Mouse (Mus musculus) lung, postnatal 10 days (tissue): ENCODE results near the gene Glg1.
"Not testable (repeated sequence)": the region's sequence is repeated elsewhere in the genome, so short reads cannot be mapped to it uniquely, and the experiment has no call there.

Experiments used
- DNase-seq: peaks from one replicate; pipeline ENCODE4 v3.0.0; 2021

The Glg1 gene

DNA sequence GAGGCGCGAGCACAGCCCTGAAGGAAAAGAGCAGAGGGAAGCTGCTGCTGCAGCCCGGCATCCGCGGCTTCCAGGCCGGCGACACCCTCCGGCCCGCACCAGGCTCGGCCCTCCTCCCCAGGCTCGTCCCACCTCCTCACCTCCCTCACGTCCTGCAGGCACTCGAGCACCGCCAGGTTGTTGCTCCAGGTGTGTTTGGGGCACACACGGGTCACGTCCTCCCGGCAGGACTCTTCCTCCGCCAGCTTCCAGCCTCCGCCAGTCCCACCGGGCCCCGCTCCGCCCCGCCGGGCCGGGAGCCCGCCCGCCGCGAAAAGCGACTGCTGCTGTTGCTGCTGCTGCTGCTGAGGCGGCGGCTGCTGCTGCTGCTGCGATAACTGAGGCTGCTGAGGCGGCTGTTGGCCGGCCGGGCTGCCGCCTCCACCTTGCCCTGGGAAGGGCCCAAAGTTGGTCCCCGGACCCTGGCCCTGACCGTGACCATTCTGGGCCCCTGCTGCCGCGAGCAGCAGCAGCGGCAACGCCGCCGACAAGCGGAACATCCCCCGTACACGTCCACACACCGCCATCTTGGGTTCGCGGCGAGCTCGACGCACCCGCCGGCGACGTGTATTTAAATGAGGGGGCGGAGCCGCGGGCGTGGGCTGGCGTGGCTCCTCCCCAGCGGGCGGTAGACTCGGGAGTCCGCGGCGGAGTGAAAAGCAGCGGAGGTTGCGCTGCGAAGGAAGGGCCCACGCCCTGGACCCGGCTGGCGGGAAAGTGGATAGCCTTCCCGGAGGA is at the start of gene Glg1:
Gene Glg1, minus strand, starts transcription at position 586 of the 777 bp plus-strand sequence.
- DNase-seq, result peak; percentile 96

DNA sequence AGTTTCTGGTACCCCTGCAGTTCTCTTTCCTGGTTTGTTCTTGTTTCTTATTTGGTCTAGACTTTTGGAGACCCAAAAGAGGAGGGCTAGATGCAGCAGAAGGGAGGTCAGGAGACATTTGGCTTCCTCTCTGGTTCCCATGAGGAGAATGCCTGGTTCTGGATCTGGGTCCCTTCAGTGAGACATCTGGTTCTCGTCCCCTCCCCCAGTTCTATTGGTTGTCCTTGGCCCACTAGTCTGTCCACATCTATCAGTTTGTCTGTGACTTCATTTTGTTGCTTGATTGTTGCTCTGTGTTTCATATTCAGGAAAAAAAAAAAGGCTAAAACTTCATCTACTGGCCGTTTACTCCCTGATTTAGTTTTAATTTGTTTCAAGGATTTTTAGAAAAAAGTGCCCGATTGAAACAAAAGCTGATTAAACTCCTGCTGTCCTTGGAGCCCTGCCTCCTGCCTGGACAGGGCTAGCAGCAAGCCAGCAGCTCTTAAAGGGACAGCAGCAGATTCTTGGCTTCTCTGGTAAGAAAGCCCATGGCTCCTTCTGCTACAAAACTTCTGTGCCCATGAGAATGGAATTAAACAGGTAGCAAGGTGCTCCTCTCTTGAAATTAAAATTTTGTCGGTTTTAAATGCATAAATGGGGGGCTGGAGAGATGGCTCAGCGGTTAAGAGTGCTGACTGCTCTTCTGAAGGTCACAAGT is 46.2 kb upstream of the Glg1 start:
- DNase-seq, result peak; percentile 11

DNA sequence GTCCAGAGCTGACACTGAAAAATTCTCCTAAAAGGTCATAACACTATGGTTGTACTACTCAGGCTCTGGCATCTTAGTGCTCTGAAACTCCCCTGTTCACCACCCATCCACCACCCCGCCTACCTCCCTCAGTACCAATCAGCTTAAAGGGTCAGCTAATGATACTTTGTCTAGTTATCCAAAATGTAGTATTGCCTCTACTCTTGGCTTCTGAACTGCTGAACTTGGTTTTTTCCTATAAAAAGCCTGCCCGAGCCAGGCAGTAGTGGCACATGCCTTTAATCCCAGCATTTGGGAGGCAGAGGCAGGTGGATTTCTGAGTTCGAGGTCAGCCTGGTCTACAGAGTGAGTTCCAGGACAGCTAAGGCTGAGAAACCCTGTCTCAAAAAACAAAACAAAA is 45.3 kb upstream of the Glg1 start:
- DNase-seq, result no peak

DNA sequence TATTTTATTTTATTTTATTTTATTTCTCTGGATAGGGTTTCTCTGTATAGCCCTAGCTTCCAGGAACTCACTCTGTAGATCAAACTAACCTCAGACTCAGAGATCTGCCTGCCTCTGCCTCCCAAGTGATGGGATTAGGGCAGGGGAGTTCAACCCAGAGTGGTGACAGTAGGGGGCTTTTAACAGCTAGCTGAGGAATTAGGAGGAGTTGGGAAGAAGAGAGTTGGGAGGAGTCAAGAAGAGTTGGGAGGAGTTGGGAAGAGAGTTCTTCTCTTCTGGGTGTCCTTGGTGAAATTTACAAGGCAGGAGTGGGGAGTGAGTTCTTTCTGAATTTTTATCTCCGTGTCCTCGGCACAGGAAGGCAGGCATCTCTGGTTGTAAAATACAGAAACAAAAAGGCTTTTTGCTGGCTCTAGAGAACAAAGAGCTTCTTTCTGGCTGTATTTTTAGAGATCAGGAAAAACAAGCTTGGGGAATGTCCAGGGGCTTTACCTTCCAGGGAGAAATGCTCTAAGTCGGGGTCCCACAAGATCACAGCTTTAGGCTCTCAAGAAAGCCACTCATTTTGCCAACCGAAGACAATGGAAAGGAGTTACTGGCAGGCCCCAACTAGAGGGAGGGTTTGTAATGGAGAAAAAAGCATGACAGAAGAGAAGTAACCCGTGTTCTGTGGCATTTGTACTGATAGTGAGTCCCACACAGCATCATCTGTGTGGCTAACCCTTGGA is 44.2 kb upstream of the Glg1 start:
- DNase-seq, result not testable (repeated sequence)

DNA sequence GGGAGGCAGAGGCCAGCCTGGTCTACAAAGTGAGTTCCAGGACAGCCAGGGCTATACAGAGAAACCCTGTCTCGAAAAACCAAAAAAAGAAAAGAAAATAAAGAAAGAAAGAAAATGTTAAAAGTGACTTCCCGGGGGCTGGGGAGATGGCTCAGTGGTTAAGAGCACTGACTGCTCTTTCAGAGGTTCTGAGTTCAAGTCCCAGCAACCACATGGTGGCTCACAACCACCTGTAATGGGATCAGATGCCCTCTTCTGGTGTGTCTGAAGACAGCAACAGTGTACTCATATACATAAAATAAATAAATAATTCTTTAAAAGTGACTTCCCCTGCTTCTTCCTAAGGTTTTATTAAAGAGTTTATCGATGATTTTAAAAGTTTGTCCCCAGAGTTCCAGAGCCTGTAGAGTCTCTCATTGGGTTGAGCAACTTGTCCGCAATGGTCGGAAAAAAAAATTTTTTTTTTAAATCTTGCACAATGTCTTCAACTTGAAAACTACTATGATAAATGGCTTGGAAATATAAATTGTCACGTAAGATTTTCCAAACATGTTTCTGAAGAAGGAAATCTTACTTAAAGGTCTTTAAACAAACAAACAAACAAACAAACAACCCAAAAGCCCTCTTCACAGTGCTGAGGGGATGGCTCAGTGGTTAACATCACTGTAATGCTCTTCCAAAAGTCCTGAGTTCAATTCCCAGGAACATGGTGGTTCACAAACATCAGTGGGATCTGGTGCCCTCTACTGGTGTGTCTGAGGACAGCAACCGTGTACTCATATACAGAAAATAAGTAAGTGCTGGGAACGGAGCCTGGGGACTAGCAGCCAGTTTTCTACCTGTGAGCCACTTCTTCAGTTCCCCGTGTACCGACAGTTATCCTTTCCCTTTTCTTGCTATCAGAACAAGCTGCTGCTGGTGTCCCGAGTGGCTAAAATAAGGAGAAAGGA is 41.9 kb upstream of the Glg1 start:
- no peak for DNase-seq

DNA sequence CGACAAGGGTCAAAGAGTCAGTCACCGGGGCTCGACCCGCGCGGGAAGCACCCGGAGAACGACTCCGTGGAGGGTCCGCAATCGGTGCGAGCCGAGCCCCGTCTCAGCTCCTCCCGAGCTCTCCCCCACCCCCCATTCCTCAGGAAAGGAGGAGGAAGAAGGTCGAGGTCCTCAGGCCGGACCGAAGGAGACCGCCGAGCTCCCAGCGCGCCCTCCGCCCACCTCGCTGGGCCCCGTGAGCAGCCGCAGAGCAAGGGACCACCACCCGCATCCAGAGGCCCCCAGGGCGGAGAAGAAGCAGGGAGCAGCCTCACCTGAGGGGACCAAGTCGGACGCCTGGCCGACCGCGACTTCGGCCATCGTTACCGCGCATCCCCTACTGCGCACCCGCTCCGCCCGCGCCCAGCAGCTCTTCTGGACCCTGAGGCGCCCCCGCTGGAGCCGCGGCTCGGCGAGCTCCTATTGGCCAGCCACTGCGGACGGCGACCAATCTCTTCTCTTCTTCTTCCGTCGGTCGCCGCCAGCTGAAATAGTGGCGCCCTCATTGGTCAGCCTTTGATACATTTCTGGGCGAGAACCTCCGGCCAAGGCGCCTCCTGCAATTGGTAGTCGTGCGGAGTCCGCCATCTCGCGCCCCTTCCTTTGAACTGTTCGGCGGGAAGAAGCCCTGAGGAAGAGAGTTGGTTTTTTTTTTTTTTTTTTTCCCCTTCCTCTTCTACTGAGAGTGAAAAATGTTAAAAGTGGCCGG is 41.0 kb upstream of the Glg1 start, which contains the start of gene Rfwd3:
Gene Rfwd3, minus strand, starts transcription at position 402 of the 748 bp plus-strand sequence.
- peak; percentile 98 for DNase-seq

DNA sequence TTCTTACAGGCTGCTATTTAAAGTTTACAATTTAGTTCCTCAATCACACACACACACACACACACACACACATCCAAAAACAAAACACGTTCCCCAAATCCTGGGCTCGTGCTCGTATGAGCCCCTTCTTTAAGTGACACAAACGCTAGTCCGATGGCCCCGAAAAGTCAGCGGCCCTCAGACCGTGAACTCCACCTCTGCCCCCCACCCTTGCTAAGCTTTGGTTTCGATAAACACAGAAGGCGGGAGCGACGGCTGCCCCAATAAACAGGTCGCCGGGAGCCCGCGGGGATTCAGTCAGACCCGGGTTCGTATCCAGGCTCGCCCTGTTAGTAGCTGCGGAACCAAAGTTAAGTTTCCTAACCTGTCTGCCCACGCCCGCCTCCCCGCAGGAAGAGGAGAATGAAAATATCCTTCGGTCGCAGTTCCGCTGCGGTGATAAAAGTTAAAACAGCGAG is 40.4 kb upstream of the Glg1 start:
- DNase-seq, result peak; percentile 67

DNA sequence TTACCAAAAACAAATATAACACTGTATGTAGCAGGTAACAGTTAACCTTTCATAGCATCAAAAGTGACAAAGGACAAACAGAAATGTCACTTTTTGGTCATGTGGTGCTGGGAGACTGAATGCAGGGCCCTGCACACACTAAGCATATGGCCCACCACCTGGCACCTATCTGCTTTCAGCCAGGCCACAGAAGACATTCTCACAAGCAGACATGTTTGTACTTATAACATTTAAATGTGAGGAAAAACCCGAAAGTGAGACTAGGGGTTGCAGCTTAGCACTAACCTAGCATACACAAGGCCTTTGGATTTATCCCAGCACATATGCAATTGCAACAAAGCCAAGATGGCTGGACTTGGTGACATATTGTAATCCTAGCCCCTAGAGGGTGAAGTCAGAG is 39.0 kb upstream of the Glg1 start:
- no peak for DNase-seq

DNA sequence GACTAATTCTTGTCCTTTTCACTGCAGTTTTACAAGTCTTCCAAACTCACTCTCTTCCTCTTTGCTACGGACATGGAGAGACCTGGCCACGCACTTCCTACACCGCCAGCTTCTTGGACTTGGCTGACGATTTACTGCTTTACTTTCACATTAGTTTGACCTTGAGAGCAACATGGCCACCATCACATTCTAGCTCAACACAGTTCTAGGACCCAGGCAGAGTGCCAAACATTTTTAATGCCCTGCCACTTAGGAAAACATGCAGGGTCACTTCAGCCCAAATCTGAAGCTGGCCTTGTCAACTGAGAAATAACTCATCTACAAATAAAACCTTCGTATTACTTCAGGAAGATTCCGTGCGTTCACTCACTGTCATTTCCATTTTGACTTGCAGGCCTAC is 32.7 kb upstream of the Glg1 start:
- DNase-seq, result no peak

DNA sequence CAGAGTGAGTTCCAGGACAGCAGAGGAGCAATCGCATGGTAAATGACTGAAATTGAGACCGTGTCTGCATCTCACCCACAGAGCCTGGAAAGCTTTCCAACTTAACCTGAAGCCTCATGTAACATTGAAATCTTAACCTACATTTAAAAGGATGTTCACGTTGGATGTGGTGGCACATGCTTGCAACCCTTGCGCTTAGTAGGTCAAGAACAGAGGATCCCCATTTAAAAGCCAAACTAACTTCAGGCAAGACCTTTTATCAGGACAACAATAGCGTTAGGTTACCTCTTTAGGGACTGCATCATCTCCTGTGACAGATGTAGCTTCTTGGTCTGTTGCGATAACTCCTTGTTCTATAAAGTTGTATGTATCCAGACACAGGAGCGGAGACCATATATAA is 31.6 kb upstream of the Glg1 start:
- DNase-seq, result no peak

DNA sequence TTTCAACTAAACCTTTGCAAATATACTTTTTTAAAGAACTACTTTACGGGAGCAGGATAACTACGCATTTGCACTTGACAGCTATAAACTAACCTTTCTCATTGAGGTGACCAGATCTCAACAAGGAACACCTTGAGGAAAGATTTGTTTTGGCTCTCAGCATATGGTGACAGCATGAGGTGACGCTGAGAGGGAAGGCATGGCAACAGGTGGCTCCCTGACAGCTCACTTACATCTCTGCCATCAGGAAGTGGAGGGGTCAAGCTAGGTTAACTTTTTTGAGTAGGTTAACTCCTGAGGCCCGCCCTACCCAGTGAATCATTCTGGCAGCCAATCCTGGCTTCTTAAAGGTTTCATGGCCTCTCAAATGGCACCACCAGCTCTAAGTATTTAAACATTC is 26.6 kb upstream of the Glg1 start:
- no peak for DNase-seq

DNA sequence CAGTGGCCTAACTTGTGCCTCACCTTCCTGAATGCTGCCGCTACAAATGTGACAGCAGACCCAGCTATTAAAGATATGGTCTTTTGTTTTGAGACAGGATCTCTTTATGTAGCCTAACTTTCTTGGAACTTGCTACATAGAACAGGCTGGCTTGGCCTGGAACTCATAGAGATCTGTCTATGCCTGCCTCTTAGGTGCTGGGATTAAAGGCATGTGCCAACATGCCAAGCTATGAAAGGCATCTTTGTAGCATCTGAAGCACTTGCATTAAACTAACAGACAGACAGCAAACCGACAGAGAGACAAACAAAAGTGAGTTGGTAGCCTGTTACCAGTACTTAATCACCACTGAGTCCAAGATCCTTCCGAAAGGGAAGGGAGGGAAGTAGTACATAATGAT is 23.1 kb upstream of the Glg1 start:
- DNase-seq, result no peak

DNA sequence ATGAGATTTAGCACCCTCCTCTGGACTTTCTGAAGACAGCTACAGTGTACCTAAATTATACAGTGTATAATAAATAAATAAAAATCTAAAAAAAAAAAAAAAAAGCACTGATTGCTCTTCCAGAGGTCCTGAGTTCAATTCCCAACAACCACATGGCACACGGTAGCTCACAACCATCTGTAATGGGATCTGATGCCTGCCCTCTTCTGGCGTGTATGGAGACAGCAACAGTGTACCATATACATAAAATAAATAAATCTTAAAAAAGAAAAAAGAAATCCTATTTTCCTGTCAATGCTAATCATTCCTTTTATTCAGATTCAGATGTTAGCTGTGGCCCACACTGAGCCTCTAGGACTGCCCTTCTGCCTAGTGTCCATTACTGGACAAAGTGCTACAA is 9.3 kb upstream of the Glg1 start:
- DNase-seq, result no peak

DNA sequence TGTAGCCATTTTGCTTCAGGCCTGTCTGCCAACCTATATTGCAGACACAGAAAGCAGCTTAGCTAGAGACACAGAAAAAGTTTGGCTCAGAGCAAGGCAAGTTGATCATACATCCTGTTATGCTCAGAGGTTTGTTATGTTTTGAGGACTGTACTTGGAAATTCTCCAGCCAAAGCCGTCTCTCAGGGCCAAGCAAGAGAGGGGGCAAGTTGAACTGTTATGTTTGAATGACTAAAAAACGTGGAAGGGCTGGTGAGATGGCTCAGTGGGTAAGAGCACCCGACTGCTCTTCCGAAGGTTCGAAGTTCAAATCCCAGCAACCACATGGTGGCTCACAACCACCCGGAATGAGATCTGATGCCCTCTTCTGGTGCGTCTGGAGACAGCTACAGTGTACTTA is 7.1 kb upstream of the Glg1 start:
- DNase-seq, result peak; percentile 46

DNA sequence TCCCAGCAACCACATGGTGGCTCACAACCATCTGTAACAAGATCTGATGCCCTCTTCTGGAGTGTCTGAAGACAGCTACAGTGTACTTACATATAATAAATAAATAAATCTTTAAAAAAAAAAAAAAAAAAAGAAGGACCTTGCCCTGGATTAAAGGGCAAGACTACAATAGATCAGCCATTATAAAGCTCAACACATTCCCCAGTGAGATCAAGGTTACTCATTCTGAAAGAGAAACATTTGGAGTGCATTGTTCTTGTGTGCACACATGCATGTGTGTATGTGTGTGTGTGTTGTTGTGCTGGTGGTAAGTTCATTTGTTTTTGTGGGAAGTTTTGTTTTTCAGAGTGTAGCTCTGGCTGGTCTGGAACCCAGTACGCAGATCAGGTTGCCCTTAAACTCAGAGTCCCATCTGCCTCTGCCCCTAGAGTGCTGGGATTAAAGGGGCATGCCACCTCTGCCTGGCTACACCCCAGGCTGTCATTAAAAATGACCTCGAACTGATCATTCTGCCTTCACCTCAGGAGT is 5.7 kb upstream of the Glg1 start:
- no peak for DNase-seq

DNA sequence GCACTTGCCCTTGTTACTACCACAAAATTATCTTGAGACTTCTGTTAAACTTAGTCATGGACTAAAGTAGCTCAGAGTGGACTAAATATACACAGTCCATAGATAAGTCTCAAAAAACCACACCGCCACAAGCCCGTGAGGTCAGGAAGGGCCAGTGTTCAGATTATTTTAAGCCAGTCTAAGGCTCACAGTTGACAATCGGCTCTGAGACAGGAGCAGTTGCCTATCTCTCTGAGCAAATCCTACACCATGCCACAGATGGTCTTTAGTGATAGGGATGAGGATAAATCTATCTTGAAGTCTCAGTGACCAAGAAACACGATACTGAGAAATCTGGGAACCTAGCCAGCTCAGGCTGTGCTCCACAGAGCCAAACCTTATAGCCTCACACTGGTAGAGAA is 3.0 kb upstream of the Glg1 start:
- no peak for DNase-seq

DNA sequence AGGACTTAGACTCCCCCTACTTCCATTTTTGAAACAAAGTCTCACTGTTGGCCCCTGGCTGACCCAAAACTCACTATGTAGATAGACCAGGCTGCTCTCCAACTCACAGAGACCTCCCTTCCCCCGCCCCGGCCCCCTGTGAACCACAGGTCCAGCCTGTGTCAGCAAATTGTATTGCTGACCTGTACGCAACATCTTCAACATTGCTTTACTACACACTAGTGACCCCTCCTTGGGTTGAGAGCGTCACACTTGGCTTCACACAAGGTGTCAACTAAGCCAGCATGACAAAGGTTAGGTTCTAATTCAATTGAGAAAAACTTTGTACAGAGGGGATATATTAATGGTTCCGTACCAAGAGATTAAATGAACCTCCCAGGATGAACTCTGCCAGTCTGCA is 1.2 kb upstream of the Glg1 start:
- DNase-seq, result no peak

DNA sequence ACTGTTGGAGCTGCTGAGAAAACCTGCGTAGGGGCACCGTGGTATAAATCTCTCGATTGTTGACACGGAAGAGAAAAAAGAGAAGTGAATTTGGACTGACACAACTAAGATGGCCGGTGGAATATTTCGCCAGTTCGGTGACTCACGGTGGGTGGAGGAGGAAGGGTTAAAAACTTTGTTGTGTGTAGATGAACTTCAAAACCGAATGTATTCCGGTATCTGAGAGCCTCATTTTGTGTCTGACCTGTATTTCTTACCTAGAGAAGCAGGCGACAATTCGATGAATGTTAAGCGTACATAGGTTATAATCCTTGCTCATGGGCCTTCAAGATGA is 359 bp upstream of the Glg1 start:
- DNase-seq, result no peak

DNA sequence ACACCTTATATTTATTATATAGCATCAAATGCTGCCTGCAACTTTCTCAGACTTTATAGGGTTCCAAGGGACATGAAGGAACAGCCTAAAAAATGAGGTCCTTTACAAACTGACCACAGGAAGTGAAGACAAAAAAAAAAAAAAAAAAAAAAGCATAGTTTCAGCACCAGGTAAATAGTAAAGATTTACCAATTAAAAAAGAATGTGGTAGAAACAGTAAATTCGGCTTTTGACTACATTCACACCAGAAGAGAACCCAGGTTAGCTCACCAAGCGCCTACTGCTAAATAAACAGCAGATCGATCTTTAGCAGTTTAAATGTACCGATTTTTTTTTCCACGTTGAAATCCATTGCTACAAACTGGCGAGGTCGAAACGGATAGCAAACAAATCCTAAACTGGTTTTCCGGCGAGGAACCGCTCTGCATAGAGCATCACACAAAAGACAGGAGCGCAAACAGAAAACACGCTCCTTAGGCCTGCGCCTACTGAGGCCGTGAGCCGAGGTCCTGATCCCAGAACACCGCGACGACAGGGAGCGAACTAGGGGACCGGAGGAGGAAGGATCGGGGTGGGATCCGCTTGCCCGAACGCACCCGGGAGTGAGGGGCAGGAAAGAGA is 896 bp downstream of the Glg1 start:
- no peak for DNase-seq

DNA sequence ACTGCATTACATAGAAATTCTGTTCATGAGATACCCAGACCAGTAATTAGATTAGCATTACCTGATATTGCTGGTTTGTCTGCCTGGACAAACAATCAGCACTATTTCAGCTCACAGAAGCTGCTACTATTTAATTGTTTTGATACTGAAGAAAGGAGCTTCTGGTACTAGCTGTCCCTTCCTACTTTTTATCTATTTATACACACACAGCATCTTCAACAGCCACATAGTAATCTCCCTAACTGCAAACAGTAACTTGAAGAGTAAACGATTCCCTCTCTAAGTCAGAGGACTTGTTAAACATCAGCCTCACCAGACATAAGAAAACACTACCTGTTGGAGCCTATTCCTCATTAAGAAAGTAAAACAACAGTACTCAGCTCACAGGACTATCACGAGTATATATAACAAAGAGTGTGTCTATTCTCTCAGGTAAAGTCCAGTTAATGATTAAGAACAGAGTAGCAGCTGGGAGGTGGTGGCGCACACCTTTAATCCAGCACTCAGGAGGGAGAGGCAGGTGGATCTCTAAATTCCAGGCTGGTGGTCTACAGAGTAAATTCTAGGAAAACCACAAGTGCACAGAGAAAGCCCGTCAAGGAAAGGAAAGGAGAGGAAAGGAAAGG is 6.4 kb downstream of the Glg1 start:
- no peak for DNase-seq

DNA sequence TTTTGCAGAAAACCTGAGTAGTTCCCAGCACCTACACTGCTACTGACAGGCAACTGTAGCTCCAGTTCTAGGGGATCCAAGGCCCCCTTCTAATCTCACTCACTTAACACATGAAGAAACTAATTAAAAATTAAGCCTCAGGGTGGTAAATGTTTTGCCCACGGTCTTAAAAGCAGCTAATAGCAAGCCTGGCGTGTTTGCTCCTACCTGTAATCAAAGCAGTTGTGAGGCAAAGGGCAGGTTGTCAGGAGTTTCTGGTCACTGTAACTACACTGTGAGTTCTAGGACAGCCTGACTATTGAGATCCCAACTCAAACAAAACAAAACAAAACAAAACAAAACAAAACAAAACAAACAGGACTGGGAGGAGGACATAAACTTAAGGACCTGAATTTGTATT is 8.9 kb downstream of the Glg1 start:
- DNase-seq, result no peak
